Mouse (Mus musculus): ENCODE data around the gene Cd9.

- TF ChIP-seq CTCF (IDR thresholded peaks at IDR 0.05; ENCODE audit: low read depth) (no peak), EP300 (IDR thresholded peaks at IDR 0.05; ENCODE audit: low read depth) (no peak)
These were observed 31.5 kb upstream of the Cd9 start for GRCm38 (mm10) chr6:125526066-125526465.

Measured in liver, postnatal 0 days (tissue).